Mouse (Mus musculus) urinary bladder, postnatal 36 days (tissue): ENCODE measurements around the gene Rbx1.

ENCODE experiments used
- DNase-seq, 2 experiments: peaks; one replicate each; pipeline ENCODE4 v3.0.0; 2022; ENCODE audit warnings: low spot score in 2 of 2, mixed read lengths in 1 of 2

Gene Rbx1

DNA sequence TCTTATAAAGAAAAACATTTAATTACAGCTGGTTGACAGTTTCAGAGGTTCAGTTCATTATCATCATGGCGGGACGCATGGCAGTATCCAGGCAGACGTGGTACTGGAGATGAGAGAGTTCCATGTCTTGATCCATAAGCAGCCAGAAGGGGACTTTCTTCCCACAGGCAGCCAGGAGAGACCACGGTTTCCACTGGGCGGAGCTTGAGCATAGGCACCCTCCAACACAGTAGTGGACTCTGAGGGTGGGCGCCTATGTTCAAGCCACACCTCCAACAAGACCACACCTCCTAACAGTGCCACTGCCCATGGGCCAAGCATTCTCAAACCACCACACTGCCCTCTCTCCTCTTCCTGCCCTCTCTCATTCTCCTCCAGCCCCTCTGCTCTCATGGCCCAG lies 17.6 kb downstream of the Rbx1 start:
- DNase-seq, result no peak

DNA sequence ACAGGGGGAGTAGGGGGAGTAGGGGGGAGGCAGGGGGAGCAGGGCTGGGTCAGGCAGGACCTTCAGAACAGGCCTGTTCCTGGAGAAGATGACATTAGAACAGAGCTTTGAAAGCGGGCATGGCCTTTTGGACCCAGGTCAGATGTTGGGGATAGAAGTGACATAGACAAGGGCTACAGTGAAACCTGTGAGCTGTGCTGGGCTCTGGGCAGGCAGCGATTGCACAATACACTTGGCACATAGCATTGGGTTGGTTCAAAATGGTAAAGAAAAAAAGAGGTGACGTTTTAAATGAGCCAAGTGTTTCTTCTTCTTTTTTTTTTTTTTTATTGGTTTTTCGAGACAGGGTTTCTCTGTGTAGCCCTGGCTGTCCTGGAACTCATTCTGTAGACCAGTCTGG lies 19.4 kb downstream of the Rbx1 start:
- peak in 1 of 2 experiments; percentile 30 for DNase-seq

DNA sequence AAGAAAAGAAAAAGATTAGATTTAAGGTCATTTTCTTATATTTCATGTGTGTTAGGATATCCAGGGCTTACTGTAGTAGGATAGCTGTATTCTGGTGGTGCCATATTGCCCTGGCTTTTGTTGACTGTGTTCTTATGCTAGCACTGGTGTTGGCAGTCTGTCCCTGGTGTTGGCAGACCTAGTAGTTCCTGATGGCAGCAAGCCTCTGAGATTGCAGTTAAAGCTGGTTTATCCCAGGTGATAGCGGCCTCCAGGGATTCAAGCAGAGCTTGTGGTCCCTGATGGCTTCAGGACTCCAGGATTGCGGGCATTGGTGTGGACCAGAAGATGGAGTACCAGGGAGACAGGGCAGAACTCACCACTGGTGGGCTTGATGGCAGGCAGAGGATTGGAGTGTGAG lies 37.4 kb downstream of the Rbx1 start:
- no peak for DNase-seq

DNA sequence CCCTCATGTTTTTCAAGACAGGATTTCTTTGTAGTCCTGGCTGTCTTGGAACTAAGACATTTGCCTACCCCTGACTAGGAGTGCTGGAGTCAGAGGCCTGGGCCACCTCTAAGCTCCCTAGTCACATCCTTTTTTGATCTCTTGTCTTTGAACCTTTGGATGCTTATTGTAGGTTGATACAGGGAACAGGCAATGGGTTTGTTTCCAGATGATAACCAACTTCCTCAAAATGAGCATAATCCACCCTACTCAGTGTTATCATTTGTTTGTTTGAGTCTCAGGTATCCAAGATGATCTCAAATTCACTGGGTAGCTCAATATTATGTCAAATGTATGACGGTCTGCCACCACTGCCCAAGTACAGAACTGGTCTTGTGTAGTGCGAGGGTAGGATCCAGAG lies 37.9 kb downstream of the Rbx1 start:
- DNase-seq, result no peak

DNA sequence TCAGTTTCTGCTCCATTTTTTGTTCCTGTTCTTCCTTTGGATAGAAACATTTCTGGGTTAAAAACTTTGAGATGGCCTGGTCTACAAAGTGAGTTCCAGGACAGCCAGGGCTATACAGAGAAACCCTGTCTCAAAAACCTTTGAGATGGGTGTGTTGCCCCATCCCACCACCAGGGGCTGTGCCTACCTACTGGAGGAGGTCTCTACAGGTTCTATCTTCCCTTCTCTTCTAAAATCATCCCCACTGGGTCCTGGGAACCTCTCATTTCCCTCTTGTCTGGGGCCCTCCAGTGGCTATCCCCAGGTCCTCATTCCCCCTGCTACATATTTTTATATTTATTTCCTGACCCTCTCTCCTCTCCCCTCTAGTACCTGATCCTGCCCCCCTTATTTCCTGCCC lies 41.1 kb downstream of the Rbx1 start:
- DNase-seq, result no peak

DNA sequence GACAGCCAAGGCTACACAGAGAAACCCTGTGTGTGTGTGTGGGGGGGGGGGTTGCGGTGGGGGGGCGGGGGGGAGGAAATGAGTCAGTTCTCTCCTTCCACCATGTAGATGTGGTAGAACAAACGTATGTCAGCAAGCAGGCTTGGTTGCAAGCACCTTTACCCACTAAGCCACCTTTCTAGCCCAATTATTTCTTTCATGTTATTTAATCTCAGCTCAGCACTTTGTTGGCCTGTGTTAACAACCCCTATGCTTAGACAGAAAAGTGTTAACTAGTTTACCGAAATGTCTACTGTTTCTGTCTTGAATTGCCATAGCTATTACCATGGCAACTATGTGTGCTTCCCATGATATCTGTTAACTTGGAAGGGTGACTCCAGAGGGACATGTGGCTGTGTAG lies 44.5 kb downstream of the Rbx1 start:
- no peak for DNase-seq

DNA sequence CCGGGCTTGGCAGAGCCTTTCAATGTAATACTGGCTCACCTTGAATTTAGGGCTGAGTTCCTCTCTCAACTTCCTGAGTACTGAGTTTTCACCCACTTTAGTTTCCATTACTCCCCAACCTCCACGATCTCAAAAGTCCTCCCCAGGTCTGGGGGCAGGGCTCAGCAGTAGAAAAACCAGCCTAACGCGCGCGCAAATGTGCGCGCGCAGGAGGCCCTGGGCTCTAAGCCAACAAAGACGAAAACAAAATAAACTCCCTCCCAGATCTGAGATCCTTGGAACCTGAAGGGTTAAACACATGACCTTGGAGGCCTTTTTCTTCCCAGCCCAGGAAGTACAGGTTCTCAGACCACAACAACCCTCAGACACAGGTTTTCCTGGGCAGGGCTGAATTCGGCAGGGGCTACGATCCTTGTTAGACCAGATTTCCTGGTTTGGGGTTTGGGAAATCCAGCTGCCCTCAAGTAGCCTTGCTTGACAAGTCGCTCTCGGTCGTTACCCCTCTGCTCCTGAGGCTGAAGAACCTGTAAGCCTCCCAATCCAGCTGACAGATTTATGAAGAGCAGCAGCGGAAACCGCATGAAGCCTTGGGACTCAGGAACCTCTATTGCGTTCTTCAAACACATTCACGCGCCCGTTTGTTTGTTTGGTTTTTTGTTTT lies 45.6 kb downstream of the Rbx1 start:
- DNase-seq, result peak; percentile 54 to 75

DNA sequence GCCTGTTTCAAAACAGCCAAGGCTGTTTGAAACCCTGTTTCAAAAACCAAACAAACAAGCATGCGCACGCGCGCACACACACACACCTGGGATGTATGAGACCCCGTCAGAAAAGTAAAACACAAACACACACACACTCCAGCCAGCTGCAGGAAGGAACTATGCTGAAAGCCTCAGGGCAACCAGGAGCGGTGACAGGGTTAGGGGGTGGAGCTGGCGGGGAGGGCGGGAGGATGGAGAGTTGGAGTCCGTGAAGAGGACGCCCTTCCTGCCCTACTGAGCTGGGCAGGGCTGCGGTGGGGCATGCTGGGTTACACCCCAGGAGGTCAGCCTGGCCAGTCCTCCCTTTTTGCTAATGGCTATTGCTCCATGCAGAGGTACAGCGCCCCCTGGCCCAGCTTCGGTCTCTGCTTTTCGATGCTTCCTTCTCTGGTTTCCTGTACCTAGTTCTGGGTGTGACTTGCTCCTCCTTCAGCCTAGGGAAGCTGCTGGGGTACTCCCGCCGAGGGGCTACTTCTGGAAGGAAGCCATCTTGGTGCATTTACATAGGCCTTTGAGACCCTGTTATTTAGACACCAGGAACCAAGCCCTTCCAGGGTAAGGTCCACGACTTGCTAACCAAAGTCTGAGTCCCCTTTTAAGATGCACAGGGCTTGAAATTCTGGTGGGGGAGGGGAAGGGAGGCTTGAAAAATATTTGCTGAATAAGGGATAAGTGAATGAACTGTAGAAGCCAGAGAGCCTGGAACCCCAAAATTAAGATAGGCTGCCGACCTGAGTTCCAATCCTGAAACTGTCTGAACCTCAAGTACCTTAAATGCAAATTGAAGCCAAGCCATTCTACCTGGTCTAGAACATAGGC lies 48.2 kb downstream of the Rbx1 start:
- DNase-seq, result peak; percentile 85 to 91

DNA sequence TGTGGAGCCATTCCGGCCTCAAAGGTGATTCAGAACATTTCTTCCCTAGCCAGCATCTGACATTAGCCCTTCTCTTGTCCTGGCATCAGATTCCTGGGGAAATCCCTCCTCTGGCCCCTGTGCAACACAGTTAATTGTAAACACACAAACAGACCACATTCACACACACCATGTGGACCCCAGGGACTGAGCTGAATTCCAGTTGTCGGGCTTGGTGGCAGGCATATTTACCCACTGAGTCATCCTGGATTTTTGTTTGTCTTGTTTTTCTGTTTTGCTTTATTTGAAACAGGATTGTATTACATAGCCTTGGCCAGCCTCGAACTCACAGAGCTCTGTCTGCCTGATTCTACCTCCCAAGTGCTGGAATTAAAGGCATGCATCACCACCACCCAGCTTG lies 49.1 kb downstream of the Rbx1 start:
- no peak for DNase-seq

DNA sequence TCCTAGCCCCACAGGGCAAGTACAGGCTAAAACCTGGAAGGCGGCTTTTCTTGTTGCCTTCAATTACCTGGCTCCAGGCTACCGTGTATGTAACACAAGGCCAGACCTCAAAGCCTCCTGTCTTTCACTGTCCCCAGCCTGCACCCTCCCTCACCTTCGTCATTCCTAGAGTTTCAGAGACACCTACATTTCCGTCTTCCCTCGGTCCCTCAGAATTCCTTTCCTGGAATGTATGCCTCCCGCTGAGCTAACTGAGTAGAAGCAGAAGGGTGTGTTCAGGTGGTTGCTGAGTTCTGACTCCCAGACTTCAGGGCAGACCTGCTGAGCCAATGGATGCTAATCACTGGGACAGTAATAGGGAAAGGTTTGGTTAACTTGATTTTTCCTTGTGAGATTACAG lies 51.9 kb downstream of the Rbx1 start:
- no peak for DNase-seq

DNA sequence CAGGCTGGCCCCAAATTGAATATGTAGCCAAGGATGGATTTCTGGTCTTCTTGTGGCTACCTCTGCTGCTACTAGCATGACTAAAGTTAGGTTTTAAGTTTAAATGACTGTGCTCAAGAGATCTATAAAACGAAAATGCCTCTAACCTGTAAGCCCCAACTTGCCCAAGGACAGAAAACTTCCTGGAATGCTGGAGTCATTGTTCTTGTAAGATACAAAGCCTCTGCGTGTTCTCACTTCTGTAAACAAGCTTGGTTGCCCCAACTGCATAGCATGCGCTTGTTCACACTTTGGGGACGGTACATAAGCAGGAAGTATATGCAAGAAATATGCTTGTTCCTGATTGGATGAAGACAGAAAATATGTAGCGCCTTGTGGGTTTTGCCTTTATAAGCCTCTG lies 52.7 kb downstream of the Rbx1 start:
- DNase-seq, result no peak

DNA sequence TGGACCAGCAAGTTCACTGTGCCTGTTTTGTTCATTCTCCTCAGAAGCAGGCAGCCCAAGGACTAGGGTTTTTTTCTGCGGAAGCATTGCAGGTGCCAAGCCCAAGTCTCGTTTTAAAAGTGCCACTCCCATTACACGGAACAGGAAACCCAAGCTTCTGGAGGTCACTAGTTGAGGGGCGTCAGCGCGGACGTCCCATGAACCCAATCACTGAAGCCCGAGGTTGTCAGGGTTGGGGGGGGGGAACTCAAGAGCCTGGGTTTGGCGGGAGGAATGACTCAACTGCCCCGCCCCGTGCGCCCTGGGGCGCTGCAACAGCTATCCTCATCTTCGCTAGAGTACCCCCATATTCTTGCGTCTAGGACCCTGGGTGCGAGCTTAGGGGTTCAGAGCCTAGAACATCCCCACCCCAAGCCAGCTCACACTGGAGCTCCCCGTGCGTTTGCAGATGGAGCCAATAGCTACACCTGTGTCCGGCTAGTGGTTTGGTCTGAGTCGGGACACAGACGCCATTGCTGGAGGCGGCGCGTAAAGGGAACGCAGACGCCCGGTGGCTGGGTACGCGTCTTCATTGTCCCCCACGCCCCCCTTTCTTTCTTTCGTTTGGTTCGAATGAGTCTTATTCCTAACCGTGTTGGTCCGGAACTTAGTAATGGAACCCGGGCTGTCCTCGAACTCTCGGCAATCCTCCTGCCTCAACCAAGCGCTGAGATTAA lies 56.1 kb downstream of the Rbx1 start:
- DNase-seq, result peak; percentile 72 to 74

DNA sequence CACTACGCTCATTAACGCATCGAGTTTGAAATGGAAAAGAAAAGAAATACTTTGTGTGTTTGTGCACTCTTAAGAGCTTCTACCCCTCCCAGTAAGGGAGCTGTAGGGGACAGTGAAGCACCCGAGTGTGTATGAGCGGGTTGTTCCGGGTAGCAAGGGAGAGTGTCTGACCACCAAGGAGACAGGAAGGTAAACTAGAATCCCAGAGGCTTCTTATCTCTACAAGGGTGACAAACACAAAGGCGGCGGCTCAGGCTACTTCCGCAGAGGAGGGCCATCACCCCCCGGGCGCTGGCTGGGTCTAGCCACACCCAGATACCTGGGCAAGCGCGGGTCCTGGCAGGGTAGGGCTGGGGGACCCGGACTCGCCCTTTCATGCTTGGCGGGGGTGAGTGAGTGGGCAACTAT lies 56.7 kb downstream of the Rbx1 start:
- no peak for DNase-seq

DNA sequence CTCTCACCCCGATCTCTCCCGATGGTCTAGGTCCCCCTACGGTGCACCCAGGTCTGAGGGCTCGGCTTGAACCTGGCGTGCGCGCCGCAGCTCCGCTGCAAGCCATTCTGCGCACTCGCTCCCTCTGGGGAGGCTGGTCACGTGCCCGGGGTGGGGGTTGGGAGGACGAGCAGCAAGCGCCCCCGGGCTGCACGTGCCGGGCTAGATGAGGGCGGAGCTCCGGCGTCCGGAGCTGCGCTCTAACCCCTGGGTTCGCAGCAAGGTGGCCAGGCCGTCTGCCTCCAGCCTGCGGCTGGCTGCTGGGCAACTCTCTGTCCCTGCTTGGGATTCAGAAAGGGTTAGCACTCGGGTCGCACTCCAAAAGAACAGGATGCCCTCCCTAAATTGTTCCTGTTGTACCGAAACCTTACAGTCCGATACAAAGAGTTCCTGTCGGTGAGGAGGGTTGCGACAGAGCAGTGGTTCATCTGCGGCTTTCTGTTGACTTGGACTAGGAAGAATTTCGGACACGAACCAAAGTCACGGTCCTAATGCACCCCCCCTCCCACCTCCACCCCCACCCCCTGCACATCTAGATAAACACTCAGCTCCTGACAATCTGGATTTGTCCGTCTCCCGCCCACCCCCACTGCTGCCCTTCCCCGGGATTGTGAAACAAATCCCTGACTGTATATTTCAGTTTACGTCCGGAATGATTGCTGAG lies 57.2 kb downstream of the Rbx1 start:
- peak; percentile 97 to 98 for DNase-seq

DNA sequence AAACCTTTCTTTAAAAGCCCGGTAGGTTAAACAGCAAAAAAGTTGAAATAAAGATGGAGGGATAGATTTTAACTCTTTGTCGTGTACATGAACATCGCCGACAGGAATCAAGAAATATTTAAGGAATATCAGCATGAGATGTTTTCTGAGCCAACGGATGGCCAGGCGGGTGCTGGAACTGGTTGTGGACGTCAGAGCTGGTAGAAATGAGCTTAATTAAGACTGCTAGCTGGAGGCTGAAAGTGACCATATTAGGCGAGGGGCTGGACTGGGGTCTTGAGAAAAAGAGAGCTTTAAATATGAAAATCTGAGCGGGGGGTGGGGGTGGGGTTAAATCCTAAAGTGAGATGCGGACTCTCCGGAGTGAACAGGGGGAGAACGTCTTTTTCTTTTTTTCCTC lies 57.8 kb downstream of the Rbx1 start:
- DNase-seq, result no peak
